Mouse (Mus musculus) T-helper 2 cell (primary cell): ENCODE results near the gene Tescl.

Source experiments
- in situ Hi-C: fragments of 300-600 bp; cut with MboI, MseI; formaldehyde crosslinking; loops from one replicate; pipeline ENCODE4 v1.15.1; 2025; ENCODE audit warnings: high pct_unique_total_duplicates

The Tescl gene

GRCm38 (mm10) chr7:24333304-24333986 is at the start of gene Tescl:
Gene Tescl, minus strand, starts transcription at chr7:24333936.
- in situ Hi-C loops = no loop called here

DNA sequence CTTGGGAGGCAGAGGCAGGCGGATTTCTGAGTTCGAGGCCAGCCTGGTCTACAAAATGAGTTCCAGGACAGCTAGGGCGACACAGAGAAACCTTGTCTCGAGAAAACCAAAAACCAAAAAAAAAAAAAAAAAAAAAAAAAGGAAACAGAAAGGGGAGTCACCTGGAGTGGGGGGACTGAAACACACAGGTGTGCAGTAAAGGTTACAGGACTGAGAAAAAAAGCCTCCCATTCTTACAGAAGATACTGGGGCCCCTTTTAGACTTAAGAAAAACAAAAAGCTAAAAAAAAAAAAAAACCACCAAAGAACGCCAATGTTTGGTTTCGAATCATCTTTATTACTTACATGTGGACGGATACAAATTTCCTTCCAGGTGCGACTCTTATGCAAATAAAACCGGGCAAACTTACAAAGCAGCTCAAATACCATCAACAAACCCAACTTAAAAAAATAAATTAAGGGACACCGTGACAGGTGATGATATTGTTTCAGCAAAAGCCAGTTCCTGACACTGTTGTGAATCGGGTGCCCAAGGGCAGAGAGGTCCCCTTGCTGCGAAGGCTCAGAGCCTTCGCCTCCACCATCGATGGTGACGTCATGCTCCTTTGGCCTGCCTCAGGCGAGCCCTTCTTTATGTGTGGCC is 49.1 kb upstream of the Tescl start:
- in situ Hi-C loops = loop anchor here (10.0 kb wide), 2 partner anchors 1012 to 1302 kb away; partner anchors contain the start of genes B9d2, Lipe and Tgfb1

- in situ Hi-C loops = loop anchor here (10.0 kb wide), 2 partner anchors 1014 to 1304 kb away; partner anchors contain the start of genes B9d2, Lipe and Tgfb1
Observed at GRCm38 (mm10) chr7:24380370-24380769, 46.6 kb upstream of the Tescl start.

DNA sequence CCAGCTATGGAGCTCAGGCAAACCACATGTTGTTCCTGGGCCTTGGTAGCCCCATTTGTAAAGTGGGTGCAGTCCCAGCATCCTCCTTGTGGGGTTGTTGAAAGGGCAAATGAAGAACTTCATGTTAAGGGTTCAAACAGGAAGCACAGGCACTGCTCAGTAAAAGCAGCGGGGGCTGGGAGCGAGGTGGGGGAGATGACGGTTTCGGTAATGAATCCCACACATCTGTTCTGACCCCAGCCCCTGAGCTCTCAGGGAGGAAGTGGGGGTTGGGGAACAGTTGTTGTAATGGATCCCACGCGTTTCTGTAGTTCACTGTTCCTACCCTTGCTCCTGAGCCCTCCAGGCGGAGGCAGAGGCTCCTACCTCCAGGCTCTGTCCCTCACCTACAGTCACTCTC is 46.2 kb upstream of the Tescl start:
- in situ Hi-C loops = loop anchor here (5.0 to 10.0 kb wide), 3 partner anchors 298 to 1305 kb away; partner anchors contain the start of genes B9d2, Lipe, Tgfb1 and Zfp180

GRCm38 (mm10) chr7:24378049-24378701 is 44.4 kb upstream of the Tescl start:
- in situ Hi-C loops = loop anchor here (5.0 kb wide), 1 partner anchor 296 kb away; the partner anchor contains the start of gene Zfp180

GRCm38 (mm10) chr7:24377091-24377865 is 43.5 kb upstream of the Tescl start:
- in situ Hi-C loops = loop anchor here (5.0 kb wide), 1 partner anchor 295 kb away; the partner anchor contains the start of gene Zfp180

DNA sequence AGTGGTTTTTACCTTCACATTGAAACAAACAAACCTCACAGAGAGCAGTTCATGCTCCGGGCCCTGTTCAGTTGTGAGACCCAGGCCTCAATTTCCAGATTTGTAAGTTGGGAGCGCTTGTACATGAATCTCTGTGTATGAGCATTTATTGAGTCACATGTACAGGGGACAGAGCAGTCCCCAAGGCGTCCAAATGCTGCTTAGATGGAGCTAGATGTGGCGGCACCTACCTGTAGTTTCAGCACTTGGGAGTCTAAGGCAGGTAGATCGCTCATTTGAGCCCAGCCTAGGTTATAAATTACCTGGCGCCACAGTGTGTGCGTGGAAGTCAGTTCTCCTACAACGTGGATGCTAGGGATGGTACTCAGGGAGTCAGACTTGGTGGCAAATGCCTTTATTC is 42.7 kb upstream of the Tescl start:
- in situ Hi-C loops = loop anchor here (5.0 kb wide), 1 partner anchor 294 kb away; the partner anchor contains the start of gene Zfp180

DNA sequence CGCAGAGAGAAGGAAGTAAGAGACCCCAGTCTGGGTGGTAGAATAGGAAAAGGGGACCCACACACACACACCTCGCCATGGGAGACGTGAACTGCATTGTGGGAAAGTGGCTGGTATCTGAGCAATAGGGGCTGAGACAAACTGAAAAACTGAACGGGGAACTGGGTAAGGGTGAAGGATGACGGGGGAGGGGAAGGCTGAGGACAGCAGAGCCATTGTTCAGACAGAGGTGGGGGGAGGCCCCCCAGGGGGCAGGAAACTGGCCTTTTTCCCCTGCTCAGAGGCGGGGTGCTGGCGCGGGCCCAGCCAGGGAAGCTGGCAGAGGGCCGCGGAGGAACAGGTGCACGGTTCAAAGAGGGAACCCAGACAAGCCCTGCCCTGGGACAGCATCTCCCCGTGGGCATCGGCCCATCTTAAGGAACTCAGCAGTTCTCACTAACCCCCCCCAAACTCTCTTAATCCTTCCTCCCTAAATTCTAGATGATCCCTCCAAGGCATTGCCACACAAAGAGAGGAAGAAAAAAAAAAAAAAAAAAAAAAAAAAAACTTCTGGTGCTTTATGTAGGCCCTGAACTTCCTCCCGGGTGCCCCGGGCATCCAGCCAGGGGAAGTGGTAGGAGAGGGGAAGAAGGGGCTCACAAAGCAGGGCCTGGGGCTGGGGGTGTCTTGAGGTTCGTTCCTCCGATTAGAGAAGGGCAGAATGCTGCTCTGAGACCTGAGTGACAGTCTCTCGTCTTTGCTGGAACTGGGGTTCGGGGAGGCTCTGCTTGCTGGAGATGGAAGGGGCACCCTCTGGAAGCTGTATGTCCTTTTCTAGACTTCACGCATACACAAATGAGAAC is 40.0 kb upstream of the Tescl start:
- in situ Hi-C loops = no loop called here

GRCm38 (mm10) chr7:24372786-24373185 is 39.0 kb upstream of the Tescl start:
- in situ Hi-C loops = no loop called here

- in situ Hi-C loops = no loop called here
Observed at GRCm38 (mm10) chr7:24372300-24372699, 38.6 kb upstream of the Tescl start.

DNA sequence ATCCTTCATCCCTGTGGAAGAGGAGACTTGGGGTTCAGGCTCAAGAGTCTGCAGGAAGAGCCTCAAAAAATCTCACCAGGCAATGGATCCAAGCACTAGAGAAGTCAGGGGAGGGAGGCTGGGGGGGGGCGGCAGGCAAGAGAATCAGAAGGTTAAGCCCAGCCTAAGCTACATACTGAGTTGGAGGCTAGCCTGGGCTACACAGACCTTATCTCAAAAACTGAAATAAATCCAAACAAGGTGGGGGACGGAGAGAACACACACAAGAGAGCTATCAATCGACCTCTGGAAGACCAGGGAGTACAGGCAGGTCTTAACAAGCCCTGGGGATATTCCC is 38.0 kb upstream of the Tescl start:
- in situ Hi-C loops = no loop called here

GRCm38 (mm10) chr7:24371012-24371808 is 37.5 kb upstream of the Tescl start:
- in situ Hi-C loops = no loop called here

GRCm38 (mm10) chr7:24369731-24370541 is 36.2 kb upstream of the Tescl start, which contains the start of gene Kcnn4:
Gene Kcnn4, plus strand, starts transcription at chr7:24370263.
- in situ Hi-C loops = no loop called here

DNA sequence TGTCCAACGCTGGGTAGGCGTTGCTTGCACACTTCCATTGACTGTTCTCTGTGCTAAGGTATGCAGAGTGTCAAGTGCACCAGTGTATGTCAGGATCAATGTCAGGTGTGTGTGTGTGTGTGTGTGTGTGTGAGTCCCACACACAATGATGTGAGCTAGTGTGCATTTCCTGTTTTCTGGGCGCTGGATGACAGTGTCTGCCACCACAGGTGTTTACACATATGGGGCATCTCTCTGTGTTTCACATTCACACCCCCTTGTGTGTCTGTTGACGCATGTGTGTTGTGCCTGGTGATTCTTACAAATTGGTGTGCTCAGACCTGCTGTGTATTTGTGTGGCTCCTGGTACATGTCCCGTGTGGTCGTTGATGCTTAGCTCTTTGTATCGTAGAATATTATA is 35.2 kb upstream of the Tescl start:
- in situ Hi-C loops = no loop called here

GRCm38 (mm10) chr7:24368226-24368625 is 34.5 kb upstream of the Tescl start:
- in situ Hi-C loops = no loop called here

DNA sequence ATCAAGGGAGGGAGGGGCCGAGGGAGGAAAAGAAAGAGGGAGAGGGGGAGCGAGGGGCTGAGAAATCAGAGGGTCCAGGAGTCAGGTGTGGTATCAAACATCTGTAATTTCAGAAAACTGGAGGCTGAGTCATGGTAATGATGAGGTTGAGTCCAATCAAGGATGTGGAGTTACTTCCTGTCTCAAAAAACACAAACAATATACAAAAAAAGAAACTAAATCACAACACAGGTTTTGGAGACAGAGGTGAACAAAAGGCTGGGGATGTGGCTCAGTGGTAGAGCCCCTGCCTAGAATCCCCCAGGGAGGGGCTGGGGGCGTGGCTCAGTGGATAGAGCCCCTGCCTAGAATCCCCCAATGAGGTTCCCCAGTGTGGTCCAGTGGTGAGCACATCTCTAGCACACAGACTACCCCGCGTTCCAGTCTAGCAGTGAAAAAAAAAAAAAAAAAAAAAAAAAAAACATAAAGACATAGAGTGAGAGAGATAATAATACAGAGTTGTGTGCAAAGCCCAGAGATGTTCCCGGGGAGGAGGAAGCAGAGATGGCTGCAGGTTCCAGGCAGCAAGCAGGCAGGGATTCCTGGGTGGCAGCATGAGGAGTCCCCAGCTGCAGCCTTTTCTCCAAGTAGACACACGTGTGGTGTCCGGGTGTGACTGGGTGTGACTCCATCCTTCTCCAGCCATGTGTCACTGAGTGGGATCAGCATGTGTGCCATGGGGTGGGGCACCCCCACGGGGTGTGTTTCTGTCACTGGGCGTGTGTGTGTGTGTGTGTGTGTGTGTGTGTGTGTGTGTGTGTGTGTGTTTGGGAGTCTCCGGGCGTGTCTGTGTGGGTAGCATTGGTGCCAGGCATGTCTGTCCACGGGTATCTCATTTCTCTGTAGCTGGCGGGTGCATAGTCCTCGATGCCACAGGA is 33.2 kb upstream of the Tescl start:
- in situ Hi-C loops = no loop called here

- in situ Hi-C loops = no loop called here
Observed at GRCm38 (mm10) chr7:24365258-24366014, 31.7 kb upstream of the Tescl start.
